Mouse (Mus musculus): ENCODE results near the gene Jph4. TPM values are rescaled to one million over a fixed set of nuclear protein-coding genes. Genes with fewer than 3 reads are reported as not detected.

Gene Jph4
- polyA plus RNA-seq, 1 experiment, result 3.6 TPM

GRCm38 (mm10) chr14:55146829-55147401 is 30.2 kb upstream of the Jph4 start:
- TF ChIP-seq CTCF (IDR thresholded peaks at IDR 0.05; ENCODE audit: low read depth, low read length), result no peak
- no peak for TF ChIP-seq EP300 (IDR thresholded peaks at IDR 0.05; ENCODE audit: insufficient read depth, low read depth, low read length)
- TF ChIP-seq POLR2A (IDR thresholded peaks at IDR 0.05; ENCODE audit: insufficient read depth, low read length), result no peak
- H3K4me3 ChIP-seq (ENCODE audit: low read depth, low read length), result no peak overlapping the region
- no peaks in the 10 kb centered on the region for H3K4me1 ChIP-seq (ENCODE audit: control insufficient read depth, insufficient read depth, low read length)
- no peak overlapping the region for H3K27ac ChIP-seq (ENCODE audit: insufficient read depth, low read length)
- no peaks in the 10 kb centered on the region for H3K36me3 ChIP-seq (ENCODE audit: control insufficient read depth, insufficient read depth, low read length, poor library complexity, severe bottlenecking)
- no peaks in the 10 kb centered on the region for H3K9me3 ChIP-seq (replicated peaks; ENCODE audit: control insufficient read depth, insufficient read depth, low read length, poor library complexity, severe bottlenecking)
- no peak overlapping the region for H3K9ac ChIP-seq (ENCODE audit: low read depth, poor library complexity, severe bottlenecking)
- H3K27me3 ChIP-seq (ENCODE audit: control insufficient read depth, insufficient read depth, low read length, poor library complexity, severe bottlenecking), result no peaks in the 10 kb centered on the region

- Histone ChIP-seq H3K27ac (ENCODE audit: insufficient read depth, low read length) (no peak overlapping the region), H3K4me1 (ENCODE audit: control insufficient read depth, insufficient read depth, low read length) (no peaks in the 10 kb centered on the region), H3K36me3 (ENCODE audit: control insufficient read depth, insufficient read depth, low read length, poor library complexity, severe bottlenecking) (no peaks in the 10 kb centered on the region), H3K27me3 (ENCODE audit: control insufficient read depth, insufficient read depth, low read length, poor library complexity, severe bottlenecking) (no peaks in the 10 kb centered on the region), H3K4me3 (ENCODE audit: low read depth, low read length) (no peak overlapping the region), H3K9me3 (replicated peaks; ENCODE audit: control insufficient read depth, insufficient read depth, low read length, poor library complexity, severe bottlenecking) (no peaks in the 10 kb centered on the region), H3K9ac (ENCODE audit: low read depth, poor library complexity, severe bottlenecking) (no peak overlapping the region)
- TF ChIP-seq POLR2A (IDR thresholded peaks at IDR 0.05; ENCODE audit: insufficient read depth, low read length) (no peak), EP300 (IDR thresholded peaks at IDR 0.05; ENCODE audit: insufficient read depth, low read depth, low read length) (no peak), CTCF (IDR thresholded peaks at IDR 0.05; ENCODE audit: low read depth, low read length) (no peak)
Observed at GRCm38 (mm10) chr14:55146324-55146723, 29.6 kb upstream of the Jph4 start.

- no peak overlapping the region for H3K9ac ChIP-seq (ENCODE audit: low read depth, poor library complexity, severe bottlenecking)
- no peaks in the 10 kb centered on the region for H3K9me3 ChIP-seq (replicated peaks; ENCODE audit: control insufficient read depth, insufficient read depth, low read length, poor library complexity, severe bottlenecking)
- H3K4me3 ChIP-seq (ENCODE audit: low read depth, low read length), result no peak overlapping the region
- no peak overlapping the region for H3K27ac ChIP-seq (ENCODE audit: insufficient read depth, low read length)
- no peak for TF ChIP-seq EP300 (IDR thresholded peaks at IDR 0.05; ENCODE audit: insufficient read depth, low read depth, low read length)
- no peak for TF ChIP-seq POLR2A (IDR thresholded peaks at IDR 0.05; ENCODE audit: insufficient read depth, low read length)
- TF ChIP-seq CTCF (IDR thresholded peaks at IDR 0.05; ENCODE audit: low read depth, low read length), result no peak
- no peaks in the 10 kb centered on the region for H3K4me1 ChIP-seq (ENCODE audit: control insufficient read depth, insufficient read depth, low read length)
- no peaks in the 10 kb centered on the region for H3K27me3 ChIP-seq (ENCODE audit: control insufficient read depth, insufficient read depth, low read length, poor library complexity, severe bottlenecking)
- H3K36me3 ChIP-seq (ENCODE audit: control insufficient read depth, insufficient read depth, low read length, poor library complexity, severe bottlenecking), result no peaks in the 10 kb centered on the region
Observed at GRCm38 (mm10) chr14:55139313-55139712, 22.6 kb upstream of the Jph4 start.

- no peaks in the 10 kb centered on the region for H3K36me3 ChIP-seq (ENCODE audit: control insufficient read depth, insufficient read depth, low read length, poor library complexity, severe bottlenecking)
- no peaks in the 10 kb centered on the region for H3K4me1 ChIP-seq (ENCODE audit: control insufficient read depth, insufficient read depth, low read length)
- H3K27me3 ChIP-seq (ENCODE audit: control insufficient read depth, insufficient read depth, low read length, poor library complexity, severe bottlenecking), result no peaks in the 10 kb centered on the region
- no peak overlapping the region for H3K27ac ChIP-seq (ENCODE audit: insufficient read depth, low read length)
- no peak overlapping the region for H3K9ac ChIP-seq (ENCODE audit: low read depth, poor library complexity, severe bottlenecking)
- H3K4me3 ChIP-seq (ENCODE audit: low read depth, low read length), result no peak overlapping the region
- H3K9me3 ChIP-seq (replicated peaks; ENCODE audit: control insufficient read depth, insufficient read depth, low read length, poor library complexity, severe bottlenecking), result no peaks in the 10 kb centered on the region
- no peak for TF ChIP-seq POLR2A (IDR thresholded peaks at IDR 0.05; ENCODE audit: insufficient read depth, low read length)
- no peak for TF ChIP-seq EP300 (IDR thresholded peaks at IDR 0.05; ENCODE audit: insufficient read depth, low read depth, low read length)
- no peak for TF ChIP-seq CTCF (IDR thresholded peaks at IDR 0.05; ENCODE audit: low read depth, low read length)
Observed at GRCm38 (mm10) chr14:55135676-55136075, 18.9 kb upstream of the Jph4 start.

GRCm38 (mm10) chr14:55126521-55126920 is 9.8 kb upstream of the Jph4 start:
- H3K27me3 ChIP-seq (ENCODE audit: control insufficient read depth, insufficient read depth, low read length, poor library complexity, severe bottlenecking), result no peaks in the 10 kb centered on the region
- H3K9ac ChIP-seq (ENCODE audit: low read depth, poor library complexity, severe bottlenecking), result no peak overlapping the region
- H3K4me1 ChIP-seq (ENCODE audit: control insufficient read depth, insufficient read depth, low read length), result no peaks in the 10 kb centered on the region

GRCm38 (mm10) chr14:55125711-55126110 is 9.0 kb upstream of the Jph4 start:
- no peaks in the 10 kb centered on the region for H3K4me1 ChIP-seq (ENCODE audit: control insufficient read depth, insufficient read depth, low read length)
- no peak overlapping the region for H3K9ac ChIP-seq (ENCODE audit: low read depth, poor library complexity, severe bottlenecking)
- H3K36me3 ChIP-seq (ENCODE audit: control insufficient read depth, insufficient read depth, low read length, poor library complexity, severe bottlenecking), result no peaks in the 10 kb centered on the region
- TF ChIP-seq EP300 (IDR thresholded peaks at IDR 0.05; ENCODE audit: insufficient read depth, low read depth, low read length), result no peak
- no peak for TF ChIP-seq CTCF (IDR thresholded peaks at IDR 0.05; ENCODE audit: low read depth, low read length)
- no peak for TF ChIP-seq POLR2A (IDR thresholded peaks at IDR 0.05; ENCODE audit: insufficient read depth, low read length)
- H3K27ac ChIP-seq (ENCODE audit: insufficient read depth, low read length), result no peak overlapping the region
- no peak overlapping the region for H3K4me3 ChIP-seq (ENCODE audit: low read depth, low read length)
- H3K9me3 ChIP-seq (replicated peaks; ENCODE audit: control insufficient read depth, insufficient read depth, low read length, poor library complexity, severe bottlenecking), result no peaks in the 10 kb centered on the region
- H3K27me3 ChIP-seq (ENCODE audit: control insufficient read depth, insufficient read depth, low read length, poor library complexity, severe bottlenecking), result no peaks in the 10 kb centered on the region

More at GRCm38 (mm10) chr14:55126521-55126920, 9.8 kb upstream of the Jph4 start:
- TF ChIP-seq CTCF (IDR thresholded peaks at IDR 0.05; ENCODE audit: low read depth, low read length) (no peak), EP300 (IDR thresholded peaks at IDR 0.05; ENCODE audit: insufficient read depth, low read depth, low read length) (no peak), POLR2A (IDR thresholded peaks at IDR 0.05; ENCODE audit: insufficient read depth, low read length) (no peak)
- Histone ChIP-seq H3K36me3 (ENCODE audit: control insufficient read depth, insufficient read depth, low read length, poor library complexity, severe bottlenecking) (no peaks in the 10 kb centered on the region), H3K9me3 (replicated peaks; ENCODE audit: control insufficient read depth, insufficient read depth, low read length, poor library complexity, severe bottlenecking) (no peaks in the 10 kb centered on the region), H3K27ac (ENCODE audit: insufficient read depth, low read length) (no peak overlapping the region), H3K4me3 (ENCODE audit: low read depth, low read length) (no peak overlapping the region)
